Mouse (Mus musculus) small intestine, adult 2 months (tissue): ENCODE results near the gene Pold3.

Experiments used
- CTCF ChIP-seq: fragments of 200-500 bp; IDR thresholded peaks from 2 replicates; pipeline ENCODE4 v1.5.1; 2012; ENCODE audit warnings: low read depth, mild to moderate bottlenecking, control low read depth, inconsistent platforms, low read length, moderate library complexity, mixed read lengths; ENCODE audit not compliant: insufficient replicate concordance, insufficient read length; ENCODE audit errors: extremely low read depth
- POLR2A ChIP-seq: fragments of 200-500 bp; IDR thresholded peaks from 2 replicates; pipeline ENCODE4 v1.6.1; 2012; ENCODE audit warnings: low read depth, mild to moderate bottlenecking, control low read depth, inconsistent platforms, low read length, moderate library complexity

GRCm38 (mm10) chr7:100086159-100086755 lies 35.1 kb downstream of the Pold3 start:
- TF ChIP-seq POLR2A (no peak), CTCF (no peak)
